Mouse (Mus musculus): ENCODE results near the gene Lancl1.

Gene Lancl1

DNA sequence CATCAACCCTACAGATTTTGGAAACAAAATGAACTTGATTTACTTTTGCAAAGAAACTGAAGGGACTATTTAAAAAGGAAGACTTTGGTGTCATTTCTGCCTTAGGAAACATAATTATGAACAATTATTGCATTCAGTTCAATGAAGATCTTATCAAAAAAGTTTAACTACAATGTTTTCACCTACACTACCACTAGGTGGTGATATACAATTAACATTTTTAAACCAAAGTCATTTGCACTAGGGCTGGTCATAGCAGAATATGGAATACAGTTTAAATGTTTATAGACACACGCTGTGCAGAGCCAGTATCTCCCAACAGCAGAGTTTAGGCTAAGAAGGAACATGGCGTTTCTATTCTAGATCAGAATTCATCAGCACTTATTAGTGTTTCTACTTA, 24.5 kb downstream of the Lancl1 start:
- peak; percentile 54 for DNase-seq (ENCODE audit: low read depth)

GRCm38 (mm10) chr1:67010520-67010919, 28.2 kb downstream of the Lancl1 start:
- DNase-seq (ENCODE audit: low read depth), result no peak

- DNase-seq (ENCODE audit: low read depth), result peak; percentile 88
Observed at GRCm38 (mm10) chr1:67003699-67004098, 35.0 kb downstream of the Lancl1 start.

GRCm38 (mm10) chr1:67002226-67002625, 36.4 kb downstream of the Lancl1 start:
- DNase-seq (ENCODE audit: low read depth), result no peak

- DNase-seq (ENCODE audit: low read depth), result peak; percentile 19
Observed at GRCm38 (mm10) chr1:67001367-67001766, 37.3 kb downstream of the Lancl1 start.

GRCm38 (mm10) chr1:67000484-67000883, 38.2 kb downstream of the Lancl1 start:
- DNase-seq (ENCODE audit: low read depth), result no peak

- no peak for DNase-seq (ENCODE audit: low read depth)
Observed at GRCm38 (mm10) chr1:66998601-66999000, 40.1 kb downstream of the Lancl1 start.

DNA sequence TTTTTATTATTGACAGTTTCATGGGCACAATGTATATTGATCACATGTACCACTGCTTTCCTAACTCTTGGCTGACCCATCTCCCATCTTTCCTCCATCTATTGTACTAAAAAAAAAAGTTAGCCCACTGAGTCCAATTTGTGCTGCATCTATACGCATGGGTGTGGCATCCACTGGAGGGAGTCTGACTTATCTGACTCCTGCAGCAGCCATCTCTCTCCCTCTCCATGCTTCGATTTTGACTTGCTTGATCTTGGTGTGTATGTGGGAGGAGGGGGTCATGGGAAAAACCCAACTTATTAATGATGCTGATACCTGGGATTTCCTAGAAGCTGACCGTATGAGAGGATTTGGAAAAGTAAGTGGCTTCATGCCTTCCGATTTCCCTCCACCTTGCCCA, 40.5 kb downstream of the Lancl1 start:
- DNase-seq (ENCODE audit: low read depth), result no peak

GRCm38 (mm10) chr1:66996819-66997218, 41.9 kb downstream of the Lancl1 start:
- no peak for DNase-seq (ENCODE audit: low read depth)

- DNase-seq (ENCODE audit: low read depth), result peak; percentile 79
Observed at GRCm38 (mm10) chr1:66992764-66993163, 45.9 kb downstream of the Lancl1 start.

- no peak for DNase-seq (ENCODE audit: low read depth)
Observed at GRCm38 (mm10) chr1:66987558-66988190, 51.0 kb downstream of the Lancl1 start.

DNA sequence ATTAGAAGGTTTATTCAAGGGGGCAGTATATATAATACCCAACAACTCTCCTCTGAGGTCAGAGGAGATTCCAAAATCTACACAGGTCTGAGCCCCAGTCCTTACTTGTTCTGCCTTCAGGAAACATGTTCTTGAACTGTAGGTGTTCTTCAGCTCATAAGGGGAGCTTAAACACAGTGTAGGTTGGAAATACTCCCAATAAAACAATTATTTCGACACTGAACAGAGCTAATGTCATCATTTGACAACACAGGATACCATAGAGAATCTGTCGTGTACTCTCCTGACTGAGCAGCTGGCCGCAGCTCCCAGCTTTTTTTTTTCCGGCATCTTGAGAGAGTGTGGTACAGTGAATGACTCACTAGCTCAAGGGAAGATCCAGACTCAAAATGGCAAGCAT, 52.8 kb downstream of the Lancl1 start:
- no peak for DNase-seq (ENCODE audit: low read depth)

DNA sequence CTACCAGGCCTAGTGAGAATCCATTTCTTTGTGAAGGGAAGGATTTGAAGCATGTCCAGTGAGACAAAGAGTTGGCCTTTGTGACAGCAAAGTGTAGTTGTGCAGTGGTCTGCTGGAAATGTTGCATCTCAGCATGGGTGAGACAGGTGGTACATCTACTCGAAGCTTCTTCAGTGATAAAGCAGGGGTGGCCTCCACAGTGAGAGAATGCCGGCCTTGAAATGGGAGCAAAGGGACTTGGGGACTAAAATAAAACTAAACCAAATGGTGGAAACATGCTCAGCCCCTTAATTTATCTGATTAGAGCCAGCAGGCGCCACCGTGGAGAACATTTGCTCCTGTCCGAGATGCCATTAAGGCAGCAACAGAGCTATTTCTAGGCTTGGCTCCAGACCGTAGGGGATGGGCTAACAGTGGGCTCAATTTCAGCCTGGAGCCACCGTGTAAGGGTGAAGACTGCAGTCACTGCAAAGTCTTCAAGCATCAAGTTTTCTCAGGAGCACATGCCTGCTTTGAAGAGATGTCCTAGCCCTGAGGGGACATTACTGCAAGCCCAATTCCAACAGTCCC, 53.5 kb downstream of the Lancl1 start:
- DNase-seq (ENCODE audit: low read depth), result no peak

DNA sequence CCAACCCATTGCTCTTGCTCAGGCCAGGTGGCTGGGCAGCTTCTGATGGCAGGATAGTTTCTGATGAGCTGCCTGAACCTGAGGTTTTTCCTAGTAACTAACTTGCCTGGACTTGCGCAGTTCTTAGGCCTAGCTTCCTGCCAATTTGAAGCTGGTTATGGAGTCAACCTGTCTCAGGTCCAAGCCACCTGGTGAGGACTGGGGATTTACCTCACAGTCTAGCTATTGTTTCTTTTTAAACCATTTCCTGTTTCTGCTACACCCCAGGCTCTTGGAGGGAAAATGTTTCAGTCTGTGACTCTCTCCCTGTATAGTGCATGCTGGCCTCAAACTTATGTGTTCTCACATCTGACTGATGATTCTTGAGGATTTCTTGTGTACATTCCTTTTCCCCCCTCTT, 58.5 kb downstream of the Lancl1 start:
- no peak for DNase-seq (ENCODE audit: low read depth)

GRCm38 (mm10) chr1:66975456-66975855, 63.2 kb downstream of the Lancl1 start:
- DNase-seq (ENCODE audit: low read depth), result no peak

DNA sequence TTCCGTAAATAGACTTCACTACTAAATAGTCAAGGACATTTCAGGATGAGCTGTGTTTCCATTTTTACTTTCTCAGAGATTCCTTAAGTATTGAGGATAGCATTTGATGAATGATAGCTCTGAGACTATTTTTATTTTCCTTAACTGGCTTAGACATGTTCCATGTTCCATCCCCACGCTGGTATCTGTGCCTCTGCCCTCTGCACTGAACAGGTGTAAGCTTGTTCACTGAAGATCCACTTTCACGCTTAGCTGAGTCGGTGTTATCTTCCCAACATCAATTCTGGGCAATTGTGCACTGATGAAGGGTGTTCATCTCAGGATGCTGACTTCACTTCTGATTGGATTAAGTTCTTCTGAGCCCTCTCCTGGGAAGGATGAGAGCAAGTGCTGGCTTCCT, 73.8 kb downstream of the Lancl1 start:
- DNase-seq (ENCODE audit: low read depth), result no peak

GRCm38 (mm10) chr1:66960536-66961243, 78.0 kb downstream of the Lancl1 start:
- no peak for DNase-seq (ENCODE audit: low read depth)

DNA sequence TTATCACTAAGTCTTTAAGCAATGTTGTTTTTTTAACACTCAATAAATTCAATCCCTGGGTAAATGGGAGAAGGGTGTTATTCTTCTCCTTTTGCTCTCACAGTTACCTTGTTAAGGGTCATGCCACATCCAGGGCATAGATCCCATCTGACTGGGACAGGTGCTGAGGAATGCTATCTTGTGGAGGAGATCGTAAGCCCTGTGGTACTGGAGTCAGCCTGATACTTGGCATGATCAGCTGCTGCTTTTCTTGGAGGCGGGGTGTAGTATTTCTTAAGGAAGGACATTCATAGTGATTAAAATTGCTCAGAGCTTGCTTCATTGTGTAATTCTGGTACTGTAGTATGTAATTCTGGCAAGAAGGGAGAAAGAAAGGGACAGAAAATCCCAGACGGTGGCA, 81.3 kb downstream of the Lancl1 start:
- DNase-seq (ENCODE audit: low read depth), result no peak

DNA sequence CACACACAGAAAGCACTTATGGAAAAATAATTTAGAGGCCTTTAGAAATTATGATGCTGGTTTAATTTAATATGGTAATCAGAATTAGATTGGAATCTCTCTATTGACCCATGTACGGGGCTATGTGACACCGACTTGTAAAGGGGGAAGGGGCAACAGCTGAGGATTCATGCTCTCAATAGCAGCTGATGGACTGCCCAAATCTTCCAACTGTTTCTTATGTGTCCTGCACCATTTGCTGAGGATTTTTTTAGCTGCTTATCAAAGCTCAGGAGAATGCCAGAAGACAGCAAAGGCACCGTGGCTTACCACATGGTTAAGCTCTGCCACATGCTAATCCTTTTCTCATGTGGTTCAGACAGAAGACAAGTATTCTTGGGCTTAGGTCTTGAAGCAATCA, 87.6 kb downstream of the Lancl1 start:
- DNase-seq (ENCODE audit: low read depth), result no peak
